In the genomic region with DNA sequence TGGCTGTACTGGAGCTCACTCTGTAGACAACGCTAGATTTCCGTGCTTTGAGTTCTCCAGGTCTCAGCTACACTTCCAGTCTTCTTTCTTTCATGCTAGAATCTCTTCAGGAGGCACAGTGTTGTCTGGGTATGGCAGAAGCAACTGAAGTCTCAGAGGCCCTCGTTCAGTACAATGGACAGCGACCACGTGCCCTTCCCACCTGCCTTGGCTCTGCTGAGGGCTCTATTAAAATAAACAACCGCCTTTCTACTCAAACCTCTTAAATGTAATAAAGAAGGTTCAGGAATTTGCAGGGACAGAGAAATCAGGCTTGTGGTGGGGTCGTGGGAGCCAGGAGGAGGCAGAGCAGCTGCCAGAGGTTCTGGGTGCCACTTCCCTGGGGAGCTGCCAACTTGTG, we compare ENCODE assay signal across 11 mouse cellular contexts. TPM values are rescaled to one million over a fixed set of nuclear protein-coding genes. Genes with fewer than 3 reads are reported as not detected.
DNase-seq lines count a peak whose midpoint lies in the region; ATAC-seq and TF ChIP-seq lines count a peak whose summit lies in the region.
"Had no signal": no experiment of that assay in that cellular context is flagged by ENCODE, and none has a peak within 500 bp of the region (broad histone marks: within the 10 kb centered on the region; RNA-seq: fewer than 3 reads in every experiment).

No protein-coding gene starts in this region.

- no peak for TF ChIP-seq EP300 in liver, postnatal 0 days (IDR thresholded peaks at IDR 0.05; ENCODE audit: low read depth)

- no peak for DNase-seq in forebrain, postnatal 0 days
- peak; percentile 40 for DNase-seq in urinary bladder, postnatal 25 days (ENCODE audit: low spot score)
- DNase-seq in urinary bladder, postnatal 4 days (ENCODE audit: low spot score in 2 of 2): no peak
- peak; percentile 57 for DNase-seq in liver, postnatal 0 days
- no peak for DNase-seq in cerebellum, postnatal 36 days
- DNase-seq in left cerebral cortex, postnatal 25 days (ENCODE audit: low spot score in 2 of 2): no peak
- DNase-seq in heart, adult 8-10 months (ENCODE audit: low spot score): no peak

- intact Hi-C loops in left cerebral cortex, postnatal 25 days (cut with DNase I): no loop called here

- no peak overlapping the region for H3K9ac ChIP-seq in forebrain, postnatal 0 days
- no peak overlapping the region for H3K9ac ChIP-seq in forebrain, embryonic 13.5 days
- no peak overlapping the region for H3K9ac ChIP-seq in liver, postnatal 0 days (replicated peaks)
- H3K9ac ChIP-seq: stomach, embryonic 15.5 days had no signal

- no peak overlapping the region for H3K4me2 ChIP-seq in forebrain, postnatal 0 days (ENCODE audit: low read depth)
- H3K4me2 ChIP-seq in forebrain, embryonic 13.5 days: no peak overlapping the region
- no peak overlapping the region for H3K4me2 ChIP-seq in liver, postnatal 0 days (ENCODE audit: low read depth, low read length)
- H3K4me2 ChIP-seq: stomach, embryonic 15.5 days had no signal

- WGBS in forebrain, postnatal 0 days: 13% methylated on average over 7 of the region's 7 CpGs
- WGBS in forebrain, embryonic 13.5 days: 10% methylated on average over 7 of the region's 7 CpGs
- WGBS in liver, postnatal 0 days (ENCODE audit: insufficient replicate concordance): 8% methylated on average over 7 of the region's 7 CpGs

- H3K36me3 ChIP-seq in forebrain, postnatal 0 days (ENCODE audit: insufficient read depth): no peaks in the 10 kb centered on the region
- no peaks in the 10 kb centered on the region for H3K36me3 ChIP-seq in forebrain, embryonic 13.5 days (ENCODE audit: poor library complexity, severe bottlenecking)
- no peaks in the 10 kb centered on the region for H3K36me3 ChIP-seq in liver, postnatal 0 days (replicated peaks; ENCODE audit: insufficient read depth, low read length)
- H3K36me3 ChIP-seq: stomach, embryonic 15.5 days had no signal

- no peak for TF ChIP-seq CTCF in forebrain, postnatal 0 days (IDR thresholded peaks at IDR 0.05; ENCODE audit: low read depth)
- no peak for TF ChIP-seq CTCF in liver, postnatal 0 days (IDR thresholded peaks at IDR 0.05; ENCODE audit: low read depth)

- H3K27me3 ChIP-seq in forebrain, postnatal 0 days (ENCODE audit: insufficient read depth, low read length): no peaks in the 10 kb centered on the region
- H3K27me3 ChIP-seq in forebrain, embryonic 13.5 days: no peaks in the 10 kb centered on the region
- H3K27me3 ChIP-seq in liver, postnatal 0 days (ENCODE audit: insufficient read depth, low read length): no peaks in the 10 kb centered on the region
- H3K27me3 ChIP-seq: stomach, embryonic 15.5 days had no signal

- 0 out of 2 replicates have a peak overlapping the region, but pooled peaks have one; percentile 10 for H3K27ac ChIP-seq in forebrain, postnatal 0 days (ENCODE audit: low read depth, low read length)
- H3K27ac ChIP-seq in forebrain, embryonic 13.5 days: no peak overlapping the region
- no peak overlapping the region for H3K27ac ChIP-seq in liver, postnatal 0 days (ENCODE audit: low read depth)
- H3K27ac ChIP-seq: stomach, embryonic 15.5 days had no signal

- no peak overlapping the region for H3K4me3 ChIP-seq in forebrain, postnatal 0 days (ENCODE audit: low read depth, low read length)
- no peak overlapping the region for H3K4me3 ChIP-seq in forebrain, embryonic 13.5 days
- no peak overlapping the region for H3K4me3 ChIP-seq in liver, postnatal 0 days (ENCODE audit: low read depth, low read length)
- H3K4me3 ChIP-seq: erythroblast, embryonic 14.5 days; stomach, embryonic 15.5 days had no signal

- ATAC-seq in forebrain, postnatal 0 days: no peak
- ATAC-seq in forebrain, embryonic 13.5 days: no peak
- no peak for ATAC-seq in liver, postnatal 0 days

- H3K4me1 ChIP-seq in forebrain, postnatal 0 days (ENCODE audit: insufficient read depth): peaks cover 19% of the 10 kb centered on the region
- H3K4me1 ChIP-seq in forebrain, embryonic 13.5 days: peaks cover 4% of the 10 kb centered on the region; the same call in 1 of the 2 replicates
- H3K4me1 ChIP-seq in liver, postnatal 0 days (ENCODE audit: insufficient read depth): no peaks in the 10 kb centered on the region
- H3K4me1 ChIP-seq: stomach, embryonic 15.5 days had no signal

- no peaks in the 10 kb centered on the region for H3K9me3 ChIP-seq in forebrain, postnatal 0 days (ENCODE audit: low read length)
- H3K9me3 ChIP-seq in forebrain, embryonic 13.5 days (replicated peaks): no peaks in the 10 kb centered on the region
- H3K9me3 ChIP-seq in liver, postnatal 0 days (ENCODE audit: low read length): no peaks in the 10 kb centered on the region
- H3K9me3 ChIP-seq: stomach, embryonic 15.5 days had no signal

RNA-seq across cellular contexts. Expression of a gene that starts 9.7 kb away (rescaled TPM):
- 64.6 and 85.7 TPM in 2 replicates for total RNA-seq in forebrain, postnatal 0 days (2014; rRNA removed)
- polyA plus RNA-seq in forebrain, postnatal 0 days (2015; fragmentation: Nextera tagmentation; extraction: Ambion mirVana): 28.3 and 35.6 TPM in 2 replicates
- 16.7 and 17.3 TPM in 2 replicates for polyA plus RNA-seq in forebrain, embryonic 13.5 days (2015; fragmentation: Nextera tagmentation; extraction: Ambion mirVana)
- 3.1 and 3.6 TPM in 2 replicates for polyA plus RNA-seq in liver, postnatal 0 days (2015; fragmentation: Nextera tagmentation; extraction: Ambion mirVana)
- 10 to 100 TPM; 34.3 to 43.1 TPM for total RNA-seq in left cerebral cortex, postnatal 25 days (2021)
- 10 to 100 TPM; 15.6 to 18.2 (median 16.7) TPM for total RNA-seq in heart, adult 8-10 months (2022)

RNA-seq across cellular contexts. Expression of a gene that starts 55.8 kb away (rescaled TPM):
- total RNA-seq in forebrain, postnatal 0 days (2014; rRNA removed): 2.5 and 5.7 TPM in 2 replicates
- 1.3 and 1.6 TPM in 2 replicates for polyA plus RNA-seq in forebrain, postnatal 0 days (2015; fragmentation: Nextera tagmentation; extraction: Ambion mirVana)
- 1.0 and 1.2 TPM in 2 replicates for polyA plus RNA-seq in forebrain, embryonic 13.5 days (2015; fragmentation: Nextera tagmentation; extraction: Ambion mirVana)
- 0.31 and 0.32 TPM in 2 replicates for polyA plus RNA-seq in liver, postnatal 0 days (2015; fragmentation: Nextera tagmentation; extraction: Ambion mirVana)
- 1 to 10 TPM; 5.4 to 6.9 TPM for total RNA-seq in left cerebral cortex, postnatal 25 days (2021)
- under 1 TPM; 0.31 to 0.79 (median 0.59) TPM for total RNA-seq in heart, adult 8-10 months (2022)
- total RNA-seq: megakaryocyte, adult 5-6 weeks had no signal
- polyA plus RNA-seq: erythroblast, embryonic 14.5 days had no signal

Comparison
In these comparisons a context has a peak if more than half of its experiments do, and no peak if none do; other contexts are left out.
1. DNase-seq: peak in urinary bladder, postnatal 25 days (single experiment) and liver, postnatal 0 days (single experiment); none in forebrain, postnatal 0 days (single experiment), urinary bladder, postnatal 4 days (0 of 2), cerebellum, postnatal 36 days (0 of 2), left cerebral cortex, postnatal 25 days (0 of 2) and heart, adult 8-10 months (single experiment).